Mouse (Mus musculus): Measurements from ENCODE around the gene Tnks2. TPM values are rescaled to one million over a fixed set of nuclear protein-coding genes. Genes with fewer than 3 reads are reported as not detected.

The Tnks2 gene
- polyA plus RNA-seq, 2 experiments, result 74.9 to 82.9 TPM

- 21% methylated on average over 9 of the region's 9 CpGs for WGBS
- peak; percentile 49 for DNase-seq (ENCODE audit: low spot score)
Observed at GRCm38 (mm10) chr19:36909676-36910292, 75.8 kb downstream of the Tnks2 start.

GRCm38 (mm10) chr19:36910424-36911045 is 76.5 kb downstream of the Tnks2 start:
- 58% methylated on average over 12 of the region's 12 CpGs for WGBS

More at GRCm38 (mm10) chr19:36909676-36910292, 75.8 kb downstream of the Tnks2 start:
- ATAC-seq (ENCODE audit: low FRiP score, low read depth), result no peak
- Histone ChIP-seq H3K27ac (replicated peaks; ENCODE audit: low read depth, low read length) (no peak overlapping the region), H3K4me2 (replicated peaks; ENCODE audit: low read depth, low read length, severe bottlenecking) (no peak overlapping the region), H3K27me3 (ENCODE audit: control insufficient read depth, insufficient read depth, low read length) (no peaks in the 10 kb centered on the region), H3K4me3 (replicated peaks; ENCODE audit: low read length) (no peak overlapping the region), H3K4me1 (ENCODE audit: control insufficient read depth, insufficient read depth, low read length) (no peaks in the 10 kb centered on the region), H3K36me3 (ENCODE audit: control insufficient read depth, insufficient read depth, low read length) (no peaks in the 10 kb centered on the region), H3K9me3 (ENCODE audit: control insufficient read depth, low read length) (no peaks in the 10 kb centered on the region), H3K9ac (ENCODE audit: low read depth, low read length, severe bottlenecking) (no peak overlapping the region)
- no peak for TF ChIP-seq POLR2A (IDR thresholded peaks at IDR 0.05; ENCODE audit: borderline replicate concordance, extremely low read depth, insufficient read depth, insufficient read length)

DNA sequence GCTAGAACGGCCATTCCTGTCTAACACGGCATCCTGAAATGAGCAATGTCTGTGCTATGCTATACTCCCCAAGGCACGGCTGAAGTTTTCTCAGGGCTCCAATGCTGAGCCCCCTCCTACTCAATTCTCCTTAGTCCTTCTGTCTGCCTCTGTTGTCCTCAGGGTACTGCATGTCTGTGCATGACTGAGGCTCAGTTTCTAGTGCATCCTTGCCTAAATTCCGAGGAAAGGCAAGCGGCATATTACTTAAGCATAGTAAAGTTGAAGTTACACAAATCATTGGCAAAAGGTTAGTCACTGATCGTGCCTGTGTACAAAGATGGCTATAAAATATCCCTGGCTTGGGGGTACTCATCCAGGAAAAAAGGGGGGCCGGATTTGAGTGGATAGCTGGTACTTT is 79.0 kb downstream of the Tnks2 start:
- H3K27ac ChIP-seq (replicated peaks; ENCODE audit: low read depth, low read length), result no peak overlapping the region
- TF ChIP-seq POLR2A (IDR thresholded peaks at IDR 0.05; ENCODE audit: borderline replicate concordance, extremely low read depth, insufficient read depth, insufficient read length), result no peak
- ATAC-seq (ENCODE audit: low FRiP score, low read depth) (no peak), DNase-seq (ENCODE audit: low spot score) (no peak)
- H3K4me1 ChIP-seq (ENCODE audit: control insufficient read depth, insufficient read depth, low read length), result no peaks in the 10 kb centered on the region
- H3K4me2 ChIP-seq (replicated peaks; ENCODE audit: low read depth, low read length, severe bottlenecking), result no peak overlapping the region
- no peak overlapping the region for H3K9ac ChIP-seq (ENCODE audit: low read depth, low read length, severe bottlenecking)
- no peaks in the 10 kb centered on the region for H3K36me3 ChIP-seq (ENCODE audit: control insufficient read depth, insufficient read depth, low read length)
- WGBS, result 64% methylated on average over 7 of the region's 7 CpGs
- no peaks in the 10 kb centered on the region for H3K9me3 ChIP-seq (ENCODE audit: control insufficient read depth, low read length)
- H3K27me3 ChIP-seq (ENCODE audit: control insufficient read depth, insufficient read depth, low read length), result no peaks in the 10 kb centered on the region
- H3K4me3 ChIP-seq (replicated peaks; ENCODE audit: low read length), result no peak overlapping the region

More at GRCm38 (mm10) chr19:36910424-36911045, 76.5 kb downstream of the Tnks2 start:
- no peak for ATAC-seq (ENCODE audit: low FRiP score, low read depth)
- Histone ChIP-seq H3K36me3 (ENCODE audit: control insufficient read depth, insufficient read depth, low read length) (no peaks in the 10 kb centered on the region), H3K27me3 (ENCODE audit: control insufficient read depth, insufficient read depth, low read length) (no peaks in the 10 kb centered on the region), H3K27ac (replicated peaks; ENCODE audit: low read depth, low read length) (no peak overlapping the region), H3K9me3 (ENCODE audit: control insufficient read depth, low read length) (no peaks in the 10 kb centered on the region), H3K4me3 (replicated peaks; ENCODE audit: low read length) (no peak overlapping the region), H3K4me1 (ENCODE audit: control insufficient read depth, insufficient read depth, low read length) (no peaks in the 10 kb centered on the region), H3K9ac (ENCODE audit: low read depth, low read length, severe bottlenecking) (no peak overlapping the region), H3K4me2 (replicated peaks; ENCODE audit: low read depth, low read length, severe bottlenecking) (no peak overlapping the region)
- no peak for TF ChIP-seq POLR2A (IDR thresholded peaks at IDR 0.05; ENCODE audit: borderline replicate concordance, extremely low read depth, insufficient read depth, insufficient read length)
- DNase-seq (ENCODE audit: low spot score), result no peak

GRCm38 (mm10) chr19:36916206-36916605 is 82.2 kb downstream of the Tnks2 start:
- no peak for DNase-seq (ENCODE audit: low spot score)
- TF ChIP-seq POLR2A (IDR thresholded peaks at IDR 0.05; ENCODE audit: borderline replicate concordance, extremely low read depth, insufficient read depth, insufficient read length), result no peak
- Histone ChIP-seq H3K27ac (replicated peaks; ENCODE audit: low read depth, low read length) (no peak overlapping the region), H3K9me3 (ENCODE audit: control insufficient read depth, low read length) (no peaks in the 10 kb centered on the region), H3K9ac (ENCODE audit: low read depth, low read length, severe bottlenecking) (no peak overlapping the region), H3K4me3 (replicated peaks; ENCODE audit: low read length) (no peak overlapping the region), H3K36me3 (ENCODE audit: control insufficient read depth, insufficient read depth, low read length) (no peaks in the 10 kb centered on the region), H3K4me1 (ENCODE audit: control insufficient read depth, insufficient read depth, low read length) (peaks cover 3% of the 10 kb centered on the region; the same call in 1 of the 2 replicates), H3K27me3 (ENCODE audit: control insufficient read depth, insufficient read depth, low read length) (no peaks in the 10 kb centered on the region), H3K4me2 (replicated peaks; ENCODE audit: low read depth, low read length, severe bottlenecking) (no peak overlapping the region)
- 82% methylated on average over 4 of the region's 4 CpGs for WGBS
- no peak for ATAC-seq (ENCODE audit: low FRiP score, low read depth)

DNA sequence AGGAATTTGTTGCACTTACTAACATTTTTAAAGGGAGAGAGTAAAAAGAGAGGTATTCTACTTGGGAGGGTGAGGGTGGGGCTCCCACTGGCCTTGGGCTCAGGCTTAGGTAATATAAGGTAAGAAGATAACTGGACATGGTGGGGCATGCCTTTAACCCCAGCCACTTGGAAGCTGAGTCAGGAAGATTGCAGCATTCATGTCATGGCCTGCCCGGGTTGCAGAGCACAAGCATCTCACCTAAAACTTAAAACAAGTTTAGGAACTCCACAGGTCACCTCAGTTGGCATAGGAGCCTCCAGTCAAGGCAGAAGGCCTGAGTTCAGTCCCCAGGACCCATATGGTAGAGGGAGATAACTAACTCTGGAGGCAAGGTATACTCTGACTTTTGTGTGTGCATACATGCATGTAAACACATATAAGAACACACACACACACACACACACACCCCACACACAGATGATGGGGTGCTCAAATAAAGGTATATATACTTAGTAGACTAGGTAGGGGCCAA is 82.9 kb downstream of the Tnks2 start:
- DNase-seq (ENCODE audit: low spot score) (no peak), ATAC-seq (ENCODE audit: low FRiP score, low read depth) (no peak)
- Histone ChIP-seq H3K36me3 (ENCODE audit: control insufficient read depth, insufficient read depth, low read length) (no peaks in the 10 kb centered on the region), H3K27me3 (ENCODE audit: control insufficient read depth, insufficient read depth, low read length) (no peaks in the 10 kb centered on the region), H3K9ac (ENCODE audit: low read depth, low read length, severe bottlenecking) (no peak overlapping the region), H3K9me3 (ENCODE audit: control insufficient read depth, low read length) (no peaks in the 10 kb centered on the region), H3K4me1 (ENCODE audit: control insufficient read depth, insufficient read depth, low read length) (peaks cover 3% of the 10 kb centered on the region; the same call in 1 of the 2 replicates), H3K4me2 (replicated peaks; ENCODE audit: low read depth, low read length, severe bottlenecking) (no peak overlapping the region), H3K4me3 (replicated peaks; ENCODE audit: low read length) (no peak overlapping the region), H3K27ac (replicated peaks; ENCODE audit: low read depth, low read length) (no peak overlapping the region)
- no peak for TF ChIP-seq POLR2A (IDR thresholded peaks at IDR 0.05; ENCODE audit: borderline replicate concordance, extremely low read depth, insufficient read depth, insufficient read length)
- 95% methylated on average over 1 of the region's 1 CpGs for WGBS

Measured in limb, embryonic 14.5 days (tissue).